Mouse (Mus musculus) lung, adult 2 months (tissue): ENCODE results near the gene Lamtor2. TPM values are rescaled to one million over a fixed set of nuclear protein-coding genes. Genes with fewer than 3 reads are reported as not detected.

Source experiments
- DNase-seq: peaks from one replicate; pipeline ENCODE4 v3.0.0; 2022
- H3K4me1 ChIP-seq: fragments of 200-500 bp; 2 replicates; pipeline ENCODE4 v1.6.1; 2011; ENCODE audit warnings: low read length; ENCODE audit not compliant: control insufficient read depth, insufficient read depth
- H3K4me3 ChIP-seq: fragments of 200-500 bp; replicated peaks from 2 replicates; pipeline ENCODE3; 2011; ENCODE audit warnings: low read depth, mild to moderate bottlenecking, control low read depth, low read length; ENCODE audit errors: extremely low read depth
- CTCF ChIP-seq: fragments of 200-500 bp; IDR thresholded peaks from 2 replicates; pipeline ENCODE4 v1.5.1; 2011; ENCODE audit warnings: mild to moderate bottlenecking, low read length, control low read depth; ENCODE audit not compliant: insufficient read depth
- POLR2A ChIP-seq: fragments of 200-500 bp; IDR thresholded peaks from 2 replicates; pipeline ENCODE4 v1.6.1; 2011; ENCODE audit warnings: low read depth, mild to moderate bottlenecking, control low read depth, low read length, borderline replicate concordance; ENCODE audit errors: extremely low read depth
- WGBS: fragments of 180-500 bp; shearing (Covaris S2); methylation state at CpG from one replicate; pipeline ENCODE4 v1.1.7; 2018; 5-methylcytosine and 5-hydroxymethylcytosine counted together
- polyA plus RNA-seq: library from polyadenylated mRNA; depleted of rRNA; stranded (reverse); fragments of >200 nt; gene quantifications from 2 replicates; pipeline ENCODE4 v1.2.3, GENCODE M21; 2012; rRNA removed

The Lamtor2 gene
- polyA plus RNA-seq, 1 experiment, result 135 TPM

DNA sequence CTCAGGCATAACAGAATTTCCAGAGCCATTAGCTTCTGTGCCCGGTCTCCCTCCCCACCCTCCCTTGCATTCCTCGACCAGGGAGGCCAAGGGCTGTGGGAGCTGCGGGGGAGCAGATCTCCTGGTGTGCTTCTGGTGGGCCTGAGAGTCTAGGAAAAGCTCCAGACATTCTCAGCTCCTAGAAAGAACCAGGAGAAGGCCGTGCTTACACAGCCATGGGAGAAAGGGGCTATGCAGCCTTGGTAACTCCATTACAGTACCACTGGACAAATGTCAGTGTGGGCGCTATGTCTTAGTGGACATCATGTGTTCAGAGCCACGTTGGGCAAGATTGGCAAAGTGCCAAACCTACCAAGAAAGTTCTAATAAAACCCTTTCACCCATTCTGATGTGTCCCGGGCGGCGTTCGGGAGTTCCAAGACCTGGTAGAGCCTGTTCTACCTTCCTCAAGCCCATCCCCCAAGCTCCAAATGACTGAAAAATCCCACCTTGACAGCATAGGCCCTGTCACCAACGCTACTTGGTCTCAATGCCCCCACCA lies 50.8 kb downstream of the Lamtor2 start:
- Histone ChIP-seq H3K4me1 (peaks cover 15% of the 10 kb centered on the region), H3K4me3 (peak overlapping the region; percentile 79)
- WGBS, result 15% methylated on average over 11 of the region's 11 CpGs
- peak; percentile 57 for DNase-seq
- TF ChIP-seq POLR2A (no peak), CTCF (no peak)

DNA sequence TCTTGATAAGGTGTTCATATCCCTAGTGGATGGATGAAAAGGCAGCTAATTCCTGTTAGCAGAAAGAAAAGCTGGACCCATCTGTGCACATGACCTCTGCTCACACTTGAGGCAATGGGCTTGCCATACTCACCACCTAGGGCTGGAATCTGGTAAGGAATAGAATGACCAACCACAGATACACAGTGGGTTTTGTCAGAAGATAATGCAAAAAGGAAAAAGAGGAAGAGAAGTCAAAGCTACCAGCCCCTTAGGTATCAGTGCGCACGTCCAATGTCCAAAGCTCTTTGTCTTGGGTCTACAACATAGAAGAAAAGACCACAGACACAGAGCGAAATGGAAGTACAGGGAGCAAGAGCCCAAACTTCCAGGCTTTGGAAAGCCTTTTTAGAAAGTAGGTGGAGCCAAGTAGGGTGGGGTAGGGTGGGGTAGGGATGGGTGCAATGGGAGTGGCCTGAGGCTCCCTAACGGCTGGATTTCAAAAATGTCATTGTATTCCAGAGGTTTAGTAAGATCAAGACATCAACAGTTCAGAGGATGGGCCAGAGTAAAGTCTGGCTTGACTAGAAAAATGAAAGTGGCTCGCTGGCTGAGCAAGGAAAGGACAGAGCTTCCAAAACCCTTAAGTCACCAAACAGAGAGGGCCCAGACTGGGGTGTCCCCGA lies 51.4 kb downstream of the Lamtor2 start:
- DNase-seq, result no peak
- no peak for TF ChIP-seq POLR2A
- no peak for TF ChIP-seq CTCF
- Histone ChIP-seq H3K4me3 (peak overlapping the region; percentile 79), H3K4me1 (peaks cover 15% of the 10 kb centered on the region)
- 39% methylated on average over 6 of the region's 6 CpGs for WGBS

DNA sequence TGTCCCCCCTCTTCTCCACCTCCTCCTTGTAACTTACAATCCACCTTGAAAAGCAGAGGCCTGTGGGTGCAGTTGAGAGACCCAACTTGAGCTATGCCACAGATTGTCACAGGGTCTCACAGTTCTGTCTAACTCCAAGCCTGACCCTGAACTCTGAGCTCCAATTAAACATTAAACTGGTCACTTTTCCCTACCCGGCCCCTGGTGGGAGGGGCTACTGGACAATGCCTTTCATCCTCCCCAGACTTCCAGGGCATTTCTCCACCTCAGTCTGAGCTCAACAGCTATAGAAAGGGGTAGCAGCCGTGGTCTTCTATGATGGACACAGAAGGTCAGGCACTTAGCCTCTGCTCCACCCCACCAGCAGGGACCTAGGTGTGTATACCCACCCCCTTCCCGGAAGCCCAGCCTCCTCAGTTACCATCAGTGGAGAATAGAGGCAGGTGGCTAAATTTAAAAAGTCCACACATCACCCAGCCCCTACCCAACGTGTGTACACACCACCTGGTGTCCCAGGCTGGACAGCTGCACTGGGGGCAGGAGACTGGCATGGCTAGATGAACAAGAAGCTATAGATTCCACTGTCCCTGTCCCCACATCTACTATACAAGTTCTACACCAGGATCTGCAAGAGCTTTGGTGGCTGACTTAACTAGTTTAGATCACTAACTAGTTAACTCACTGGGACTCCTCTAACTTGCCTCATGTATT lies 52.1 kb downstream of the Lamtor2 start:
- peaks cover 17% of the 10 kb centered on the region for H3K4me1 ChIP-seq
- DNase-seq, result no peak
- no peak for TF ChIP-seq POLR2A
- no peak for TF ChIP-seq CTCF
- H3K4me3 ChIP-seq, result peak overlapping the region; percentile 51
- 38% methylated on average over 4 of the region's 4 CpGs for WGBS

DNA sequence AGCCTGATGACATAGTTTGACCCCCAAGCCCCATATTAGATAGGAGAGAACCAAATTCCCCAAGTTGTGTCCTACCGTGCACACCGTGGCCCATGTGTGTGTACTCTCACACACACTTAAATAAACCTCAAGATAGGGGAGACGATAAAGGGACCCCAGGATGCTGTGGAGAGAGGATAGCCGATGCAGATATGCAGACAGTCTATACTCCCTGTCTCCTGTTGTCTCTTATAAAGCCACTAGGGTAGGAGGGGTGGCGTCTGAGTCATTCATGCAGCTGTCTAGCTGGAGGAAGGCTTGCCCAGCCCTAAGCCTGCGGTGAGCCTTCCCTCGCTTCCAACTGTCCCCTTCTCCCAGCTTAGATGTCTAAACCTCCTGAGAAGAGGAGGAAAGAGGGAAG lies 52.8 kb downstream of the Lamtor2 start:
- Histone ChIP-seq H3K4me3 (no peak overlapping the region), H3K4me1 (peaks cover 21% of the 10 kb centered on the region)
- WGBS, result 65% methylated on average over 7 of the region's 7 CpGs
- TF ChIP-seq CTCF (no peak), POLR2A (no peak)
- no peak for DNase-seq

Other genes starting within 250 kb of the Lamtor2 start
- 148 and 183 TPM in 2 replicates for gene Glmp, start 228.1 kb downstream of the Lamtor2 start, polyA plus RNA-seq
- 12.4 and 31.8 TPM in 2 replicates for gene Tmem79, start 216.9 kb downstream of the Lamtor2 start, polyA plus RNA-seq
- 48.4 and 63.7 TPM in 2 replicates for gene Smg5, start 216.8 kb downstream of the Lamtor2 start, polyA plus RNA-seq
- gene Paqr6, start 188.5 kb downstream of the Lamtor2 start, polyA plus RNA-seq, result 19.1 and 29.1 TPM in 2 replicates
- gene Bglap3, start 180.3 kb downstream of the Lamtor2 start, polyA plus RNA-seq, result 0.20 and 23.9 TPM in 2 replicates
- 23.0 TPM in 1 of 2 replicates, not detected in the other for gene Bglap2, start 174.4 kb downstream of the Lamtor2 start, polyA plus RNA-seq
- gene Bglap, start 168.6 kb downstream of the Lamtor2 start, polyA plus RNA-seq, result not detected in 2 replicates
- gene Pmf1, start 142.7 kb downstream of the Lamtor2 start, polyA plus RNA-seq, result 23.4 and 27.0 TPM in 2 replicates
- 18.3 and 25.4 TPM in 2 replicates for gene Slc25a44, start 127.9 kb downstream of the Lamtor2 start, polyA plus RNA-seq
- 52.3 and 58.3 TPM in 2 replicates for gene Sema4a, start 91.9 kb downstream of the Lamtor2 start, polyA plus RNA-seq
- gene Lmna, start 43.1 kb downstream of the Lamtor2 start, polyA plus RNA-seq, result 257 and 302 TPM in 2 replicates
- 0.53 and 0.84 TPM in 2 replicates for gene Mex3a, start 20.7 kb downstream of the Lamtor2 start, polyA plus RNA-seq
- 53.0 and 105 TPM in 2 replicates for gene Rab25, start 4.8 kb downstream of the Lamtor2 start, polyA plus RNA-seq
- gene Ubqln4, start 684 bp upstream of the Lamtor2 start, polyA plus RNA-seq, result 47.0 and 52.6 TPM in 2 replicates
- 139 and 188 TPM in 2 replicates for gene Ssr2, start 22.8 kb upstream of the Lamtor2 start, polyA plus RNA-seq
- 186 and 233 TPM in 2 replicates for gene Arhgef2, start 52.9 kb upstream of the Lamtor2 start, polyA plus RNA-seq
- gene Rxfp4, start 100.1 kb upstream of the Lamtor2 start, polyA plus RNA-seq, result 0.41 and 0.76 TPM in 2 replicates
- 46.7 and 51.4 TPM in 2 replicates for gene Khdc4, start 132.7 kb upstream of the Lamtor2 start, polyA plus RNA-seq
- 49.0 and 71.7 TPM in 2 replicates for gene Rit1, start 163.8 kb upstream of the Lamtor2 start, polyA plus RNA-seq
- 5.4 and 8.4 TPM in 2 replicates for gene Syt11, start 222.1 kb upstream of the Lamtor2 start, polyA plus RNA-seq